Mouse (Mus musculus) frontal cortex, postnatal 14 days (tissue): ENCODE results near the gene Olfr1392.
"Not testable (repeated sequence)": the region's sequence is repeated elsewhere in the genome, so short reads cannot be mapped to it uniquely, and the experiment has no call there.

Experiments
- DNase-seq, 2 experiments: peaks; one replicate each; pipeline ENCODE4 v3.0.0; 2022; ENCODE audit warnings: low spot score in 2 of 2

The Olfr1392 gene

DNA sequence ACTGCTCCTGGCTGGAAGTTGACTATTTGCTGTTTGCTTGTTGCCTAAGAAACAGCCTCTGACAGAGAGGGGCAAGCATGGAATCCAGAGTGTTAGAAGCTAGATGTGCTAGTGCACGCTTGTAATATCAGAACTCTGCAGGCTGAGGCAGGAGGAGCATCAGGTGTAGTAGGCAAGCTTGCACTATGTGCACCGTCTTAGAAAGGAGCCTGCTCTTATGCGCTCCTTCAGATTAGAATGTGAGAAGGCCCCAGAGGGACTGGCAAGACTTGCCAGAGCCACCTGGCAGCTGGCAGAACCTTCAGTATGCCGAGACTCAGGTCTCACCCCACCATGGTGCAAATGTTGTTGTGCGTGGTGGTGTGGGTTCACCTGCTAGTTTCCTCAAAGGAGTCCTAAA is 33.0 kb upstream of the Olfr1392 start:
- no peak for DNase-seq

DNA sequence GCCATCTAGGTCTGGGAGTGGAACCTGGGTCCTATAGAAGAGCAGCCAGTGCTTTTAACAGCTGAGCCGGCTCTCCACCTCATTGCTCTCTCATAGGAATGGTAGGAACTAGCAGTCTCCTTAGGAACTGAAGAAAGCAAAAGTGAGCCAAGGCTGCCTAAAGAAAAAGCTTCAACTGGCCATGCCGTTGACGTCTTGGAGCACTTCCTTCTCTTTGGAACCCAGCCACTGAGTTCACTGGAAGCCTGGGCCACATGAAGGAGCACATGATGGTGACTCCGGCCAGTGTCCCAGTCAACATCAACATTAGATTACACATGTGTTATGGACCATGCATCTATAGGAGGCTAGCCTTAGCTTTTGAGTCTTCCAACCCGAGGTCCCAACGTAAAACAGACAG is 32.0 kb upstream of the Olfr1392 start:
- DNase-seq = no peak

DNA sequence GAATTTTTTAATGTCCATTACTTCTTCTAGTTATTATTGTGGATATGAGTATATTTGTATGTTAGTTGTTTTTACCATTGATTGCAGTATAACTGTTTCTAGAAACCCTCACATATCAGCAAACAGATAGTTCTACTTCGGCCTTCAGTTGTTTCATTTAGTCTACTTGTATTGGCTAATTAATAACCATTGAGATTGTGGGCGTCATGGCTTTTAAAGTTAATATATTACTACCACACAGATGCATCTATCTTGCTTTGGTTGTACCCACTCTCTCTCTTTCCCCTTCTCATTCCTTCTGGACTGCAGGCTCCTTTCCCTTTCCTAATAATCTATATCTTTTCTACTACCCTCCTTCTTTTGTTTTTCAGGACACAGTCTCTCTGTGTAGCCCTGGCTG is 25.8 kb upstream of the Olfr1392 start:
- no peak for DNase-seq

DNA sequence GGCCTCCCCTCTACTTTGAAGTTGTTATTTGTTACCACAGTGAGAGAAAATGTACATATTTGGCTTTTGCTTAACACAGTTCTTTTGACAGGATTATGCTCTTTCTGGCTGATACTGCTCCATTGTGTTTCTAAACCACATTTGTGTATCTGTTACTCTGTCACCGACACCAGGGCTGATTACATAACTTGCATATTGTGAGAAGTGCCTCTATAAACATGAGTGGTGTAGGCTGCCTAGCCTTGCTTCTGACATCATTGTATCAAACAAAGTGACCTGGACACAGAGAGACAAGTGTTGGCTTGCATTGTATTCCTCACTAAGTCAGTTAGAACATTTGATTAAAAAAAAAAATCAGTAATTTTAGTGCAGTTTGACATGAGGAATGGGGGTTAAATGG is 25.3 kb upstream of the Olfr1392 start:
- DNase-seq = no peak

DNA sequence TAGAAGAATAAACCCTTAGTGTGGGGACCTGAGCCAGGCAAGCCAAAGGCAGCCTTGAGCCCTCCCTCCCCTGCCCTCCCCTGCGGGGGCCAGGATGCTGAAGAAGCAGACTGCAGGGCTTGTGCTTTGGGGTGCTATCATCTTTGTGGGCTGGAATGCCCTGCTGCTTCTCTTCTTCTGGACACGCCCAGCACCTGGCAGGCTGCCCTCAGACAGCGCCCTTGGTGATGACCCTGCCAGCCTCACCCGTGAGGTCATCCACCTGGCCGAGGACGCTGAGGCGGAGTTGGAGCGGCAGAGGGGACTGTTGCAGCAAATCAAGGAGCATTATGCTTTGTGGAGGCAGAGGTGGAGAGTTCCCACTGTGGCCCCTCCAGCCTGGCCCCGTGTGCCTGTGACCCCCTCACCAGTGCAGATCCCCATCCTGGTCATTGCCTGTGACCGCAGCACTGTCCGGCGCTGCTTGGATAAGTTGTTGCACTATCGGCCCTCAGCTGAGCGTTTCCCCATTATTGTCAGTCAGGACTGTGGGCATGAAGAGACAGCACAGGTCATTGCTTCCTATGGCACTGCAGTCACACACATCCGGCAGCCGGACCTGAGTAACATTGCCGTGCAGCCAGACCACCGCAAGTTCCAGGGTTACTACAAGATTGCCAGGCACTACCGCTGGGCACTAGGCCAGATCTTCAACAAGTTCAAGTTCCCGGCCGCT is 24.3 kb upstream of the Olfr1392 start:
- no peak for DNase-seq

DNA sequence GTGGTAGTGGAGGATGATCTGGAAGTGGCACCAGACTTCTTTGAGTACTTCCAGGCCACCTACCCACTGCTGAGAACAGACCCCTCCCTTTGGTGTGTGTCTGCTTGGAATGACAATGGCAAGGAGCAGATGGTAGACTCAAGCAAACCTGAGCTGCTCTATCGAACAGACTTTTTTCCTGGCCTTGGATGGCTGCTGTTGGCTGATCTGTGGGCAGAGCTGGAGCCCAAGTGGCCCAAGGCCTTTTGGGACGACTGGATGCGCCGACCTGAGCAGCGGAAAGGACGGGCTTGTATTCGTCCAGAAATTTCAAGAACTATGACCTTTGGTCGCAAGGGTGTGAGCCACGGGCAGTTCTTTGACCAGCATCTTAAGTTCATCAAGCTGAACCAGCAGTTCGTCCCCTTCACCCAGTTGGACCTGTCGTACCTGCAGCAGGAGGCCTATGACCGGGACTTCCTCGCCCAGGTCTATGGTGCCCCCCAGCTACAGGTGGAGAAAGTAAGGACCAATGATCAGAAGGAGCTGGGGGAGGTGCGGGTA is 23.7 kb upstream of the Olfr1392 start:
- no peak for DNase-seq

DNA sequence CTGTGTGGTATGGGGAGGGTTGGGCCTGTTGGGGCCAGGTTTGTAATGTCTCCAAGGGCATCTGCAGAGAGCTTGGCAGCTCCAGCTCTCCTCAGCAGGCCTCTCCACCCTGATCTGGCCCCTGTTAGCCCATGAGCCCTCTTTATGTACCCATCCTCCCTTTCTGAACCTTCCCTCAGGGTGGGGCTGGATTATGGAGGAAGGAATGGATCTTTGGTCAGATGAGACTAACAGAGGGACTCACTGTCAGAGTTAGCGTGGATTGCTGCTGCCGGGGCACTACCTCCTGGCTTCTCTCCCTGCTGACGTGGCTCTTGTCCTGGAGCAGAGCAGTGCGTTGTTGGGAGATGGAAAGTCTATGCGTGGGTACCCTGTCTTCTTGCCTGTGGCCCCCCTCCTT is 22.8 kb upstream of the Olfr1392 start:
- no peak for DNase-seq

DNA sequence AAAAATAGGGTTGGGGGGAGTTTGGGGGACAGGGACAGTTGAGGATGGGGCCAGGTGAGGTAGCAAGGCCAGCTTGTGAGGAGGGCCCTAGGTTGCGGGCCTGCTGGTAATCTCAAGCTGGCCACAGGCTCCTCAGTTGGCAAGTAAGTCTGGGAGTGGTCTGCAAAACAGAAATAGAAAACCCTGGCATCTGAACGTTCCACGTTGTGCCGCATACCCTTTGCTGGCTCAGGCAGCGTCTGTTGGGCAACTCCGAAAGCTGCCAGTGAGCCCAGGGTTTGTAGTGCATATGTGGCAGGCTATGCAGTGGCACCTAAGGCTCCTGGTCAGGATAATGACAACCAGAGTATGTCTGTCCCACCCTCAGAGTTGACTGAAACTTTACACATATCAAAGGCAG is 21.9 kb upstream of the Olfr1392 start:
- no peak for DNase-seq

DNA sequence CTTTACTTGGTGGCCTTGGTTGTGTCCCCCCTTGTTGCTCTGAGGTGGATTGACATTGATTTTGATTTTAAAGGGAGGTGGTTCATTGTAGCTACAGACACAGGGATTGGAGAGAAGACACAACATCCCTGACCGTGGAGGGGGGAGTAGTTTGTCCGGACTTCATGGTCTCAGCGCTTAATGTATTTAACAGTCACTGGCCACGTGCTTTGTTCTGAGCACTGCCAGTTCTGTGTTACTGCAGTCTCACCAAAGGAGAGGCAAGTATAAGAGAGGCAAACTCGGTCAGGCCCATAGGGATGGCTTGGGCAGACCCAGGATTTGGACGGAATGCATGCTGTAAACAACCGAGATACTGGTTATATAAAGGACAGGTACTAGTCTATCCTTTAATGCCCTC is 21.0 kb upstream of the Olfr1392 start:
- no peak for DNase-seq

DNA sequence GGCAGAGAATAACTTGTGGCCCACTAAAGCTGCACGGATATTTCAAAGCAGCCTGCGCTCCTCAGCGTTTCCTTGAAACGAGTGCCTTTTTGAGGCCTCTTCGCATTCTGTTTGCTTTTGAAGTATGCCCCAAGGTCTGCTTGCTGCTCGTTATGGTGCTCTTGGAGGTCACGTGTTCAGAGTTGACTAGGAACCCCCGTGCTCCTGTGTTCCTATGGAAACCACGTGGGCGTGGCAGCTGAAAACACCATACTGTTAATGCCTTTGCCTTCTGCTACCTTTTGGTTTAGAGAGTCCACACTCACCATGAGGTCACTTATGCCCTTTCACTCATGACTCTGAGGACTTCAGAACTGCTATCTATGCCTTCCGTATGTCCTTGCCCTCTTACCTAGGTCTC is 20.5 kb upstream of the Olfr1392 start:
- DNase-seq = no peak

DNA sequence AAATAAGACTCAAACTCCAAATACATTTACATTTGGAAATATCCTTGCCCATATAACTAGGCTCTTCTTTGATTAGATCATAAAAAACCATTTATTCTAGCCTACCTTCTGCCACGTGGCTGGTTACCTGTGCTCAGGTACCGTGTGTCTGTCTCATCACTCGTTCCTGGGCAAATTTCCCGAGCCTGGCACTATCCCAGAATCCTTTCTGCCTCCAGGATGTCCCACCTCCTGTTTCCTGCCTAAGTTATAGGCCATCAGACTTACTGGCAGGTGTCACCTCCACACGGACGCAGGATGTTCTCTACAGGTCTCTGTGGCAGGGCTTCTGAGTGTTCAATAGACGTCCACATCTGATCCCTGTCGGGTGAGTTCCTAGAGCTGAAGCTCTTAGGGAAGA is 20.0 kb upstream of the Olfr1392 start:
- no peak for DNase-seq

DNA sequence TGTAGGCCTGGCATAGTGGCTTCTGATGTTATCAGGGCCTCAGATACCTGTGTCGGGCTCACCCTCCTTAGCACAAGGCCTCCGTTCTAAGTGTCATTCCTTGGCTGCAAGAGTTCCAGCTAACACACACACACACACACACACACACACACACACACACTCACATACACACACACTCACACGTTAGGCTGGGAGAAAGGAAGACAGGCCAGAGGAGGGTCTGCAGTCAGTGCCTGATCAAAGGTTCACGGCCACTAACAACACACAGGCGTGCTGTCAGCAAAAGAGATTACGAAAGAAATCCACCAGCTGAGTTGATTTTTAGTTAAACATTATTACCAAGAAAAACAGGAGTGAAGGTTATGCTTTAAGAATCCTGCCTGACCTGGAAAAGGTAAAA is 18.4 kb upstream of the Olfr1392 start:
- DNase-seq = no peak

DNA sequence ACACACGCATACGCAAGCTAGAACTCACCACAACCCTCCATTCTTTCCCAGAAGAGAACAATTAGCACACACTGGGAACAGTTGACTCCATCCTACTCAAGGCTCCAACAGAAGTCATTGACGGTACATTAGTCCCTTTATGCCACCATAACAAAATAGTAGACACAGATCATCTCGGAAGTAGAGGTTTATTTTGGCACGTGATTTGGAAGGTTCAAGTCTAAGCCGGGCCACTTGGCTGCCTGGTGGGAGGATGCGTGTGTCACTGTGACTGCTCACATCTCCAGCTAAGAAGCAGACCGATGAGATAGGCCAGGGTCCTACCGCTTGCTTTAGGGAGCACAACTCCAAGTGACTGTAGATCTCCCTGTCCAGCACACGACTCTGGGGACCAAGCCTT is 17.8 kb upstream of the Olfr1392 start:
- DNase-seq = no peak

DNA sequence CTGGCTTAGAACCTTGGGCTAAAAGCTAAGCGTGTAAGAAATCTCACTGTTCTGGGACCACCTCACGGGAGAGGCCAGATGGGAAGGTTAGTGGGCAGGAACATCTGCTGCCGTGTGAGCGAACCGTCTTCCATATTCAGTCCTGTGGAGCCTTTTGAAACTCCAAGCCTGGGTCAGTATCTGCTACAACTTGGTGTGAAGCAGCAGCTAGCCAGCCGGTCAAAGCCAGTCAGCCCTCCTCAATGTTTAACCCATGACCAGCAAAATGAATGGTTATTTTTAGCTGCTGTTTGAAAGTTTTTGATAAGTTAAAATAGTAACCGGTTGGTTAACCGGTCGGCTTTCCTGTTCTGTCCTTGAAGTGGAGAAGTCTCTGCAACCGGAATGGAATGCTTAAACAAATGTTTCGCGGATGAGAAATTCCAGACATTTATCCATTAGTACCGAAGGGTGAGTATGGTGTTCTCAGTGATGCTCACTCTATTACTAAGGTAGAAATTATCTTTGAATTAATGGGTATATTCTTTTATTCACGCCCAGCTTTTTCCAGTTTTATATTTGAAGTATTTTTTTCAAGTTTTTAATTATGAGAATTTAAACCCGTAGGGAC is 17.0 kb upstream of the Olfr1392 start:
- no peak for DNase-seq

DNA sequence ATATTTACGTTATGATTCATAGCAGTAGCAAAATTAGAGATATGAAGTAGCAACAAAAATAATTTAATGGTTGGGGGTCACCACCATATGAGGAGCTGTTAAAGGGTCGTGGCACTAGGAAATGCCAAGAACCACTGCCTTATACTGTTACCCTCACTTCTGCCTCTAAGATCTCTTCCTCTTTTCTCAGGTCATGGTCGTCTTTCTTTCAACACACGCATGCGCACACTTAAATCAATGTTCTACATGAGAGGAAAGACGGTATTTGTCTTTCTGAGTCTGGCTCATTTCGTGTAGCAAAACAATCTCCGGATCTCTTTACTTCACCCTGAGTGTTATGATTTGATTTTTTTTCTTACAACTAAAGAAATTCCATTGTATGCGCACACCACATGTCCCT is 15.3 kb upstream of the Olfr1392 start:
- DNase-seq = no peak

DNA sequence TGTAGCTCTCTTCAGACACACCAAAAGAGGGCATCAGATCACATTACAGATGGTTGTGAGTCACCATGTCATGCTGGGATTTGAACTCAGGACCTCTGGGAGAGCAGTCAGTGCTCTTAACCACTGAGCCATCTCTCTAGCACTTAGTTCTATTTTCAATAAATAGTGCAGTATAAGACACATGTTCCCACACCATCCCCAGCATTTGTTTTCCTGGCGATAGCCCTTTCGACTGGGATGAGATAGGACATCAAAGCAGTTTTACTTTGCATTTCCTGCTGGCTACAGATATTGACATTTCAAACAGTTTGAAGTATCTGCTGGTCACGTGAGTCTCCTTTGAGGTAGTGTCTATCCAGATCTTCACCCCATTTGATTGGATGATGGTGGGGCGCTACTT is 14.7 kb upstream of the Olfr1392 start:
- DNase-seq = no peak

DNA sequence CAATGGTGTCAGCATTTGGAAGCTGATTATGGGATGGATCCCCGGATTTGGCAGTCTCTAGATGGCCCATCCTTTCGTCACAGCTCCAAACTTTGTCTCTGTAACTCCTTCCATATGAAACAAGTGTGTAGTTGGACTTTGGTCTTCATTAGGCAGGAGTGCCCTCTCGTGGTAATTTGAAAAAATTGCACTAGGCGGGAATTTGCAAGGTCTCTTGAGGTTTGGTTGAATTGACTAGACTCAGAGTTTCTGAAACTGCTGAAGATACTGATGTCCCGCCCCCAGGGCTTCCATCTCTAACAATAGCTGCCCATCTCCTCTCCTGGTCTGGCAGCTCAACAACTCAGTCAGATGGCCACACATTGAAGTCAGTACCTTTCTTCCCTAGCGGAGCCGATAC is 13.7 kb upstream of the Olfr1392 start:
- no peak for DNase-seq

DNA sequence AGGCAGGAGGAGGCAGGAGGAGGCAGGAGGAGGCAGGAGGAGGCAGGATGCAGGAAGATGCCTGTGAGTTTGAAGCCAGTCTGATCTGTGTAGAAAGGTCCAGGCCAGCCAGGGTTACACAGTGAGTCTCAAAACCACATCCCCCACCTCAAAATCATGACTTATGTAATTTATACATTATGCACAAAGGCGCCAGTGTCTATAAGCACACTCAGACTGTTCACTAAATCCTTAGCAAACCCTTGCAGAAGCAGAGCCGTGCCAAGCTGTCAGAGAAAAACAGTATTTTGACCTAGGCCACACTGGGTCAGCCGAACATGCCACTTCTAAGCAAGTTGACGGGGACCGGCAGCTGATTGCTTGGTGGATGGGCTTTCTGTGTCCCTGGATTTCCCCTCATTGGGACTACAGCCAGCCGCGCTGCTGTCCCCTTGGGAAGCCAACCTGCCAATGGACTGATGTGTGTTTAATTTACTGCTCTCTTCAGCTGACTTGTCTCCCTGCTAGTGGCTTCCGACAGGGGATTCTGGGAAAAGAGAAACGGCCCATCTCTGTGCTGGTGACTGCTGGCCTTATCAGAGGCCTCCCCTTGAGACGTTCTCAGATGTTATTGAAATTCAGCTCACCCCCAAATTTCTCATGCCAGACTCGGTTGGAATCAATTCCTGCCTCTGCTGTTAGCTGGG is 11.1 kb upstream of the Olfr1392 start:
- no peak for DNase-seq

DNA sequence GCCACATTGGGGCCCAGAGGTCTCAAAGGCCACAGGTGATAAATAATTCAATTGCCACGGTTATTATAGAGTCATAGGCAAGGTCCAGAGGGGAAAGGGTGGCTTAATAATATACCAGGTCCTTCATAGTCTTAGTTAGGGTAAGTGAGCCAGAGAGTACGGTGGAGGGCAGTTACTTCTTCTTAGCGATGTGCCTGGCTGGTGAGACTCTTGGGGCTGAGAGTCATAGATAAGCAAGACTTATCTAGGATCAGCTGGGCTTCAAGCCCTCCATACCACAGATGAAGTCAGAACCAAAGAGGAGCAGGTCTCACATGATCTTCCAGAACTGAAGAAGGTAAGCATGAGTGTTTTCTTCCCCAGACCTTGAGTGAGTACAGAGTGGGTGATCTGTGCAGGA is 6.9 kb upstream of the Olfr1392 start, which contains the start of gene Olfr1393:
Gene Olfr1393, plus strand, starts transcription at position 83 of the 400 bp plus-strand sequence.
- DNase-seq = no peak

DNA sequence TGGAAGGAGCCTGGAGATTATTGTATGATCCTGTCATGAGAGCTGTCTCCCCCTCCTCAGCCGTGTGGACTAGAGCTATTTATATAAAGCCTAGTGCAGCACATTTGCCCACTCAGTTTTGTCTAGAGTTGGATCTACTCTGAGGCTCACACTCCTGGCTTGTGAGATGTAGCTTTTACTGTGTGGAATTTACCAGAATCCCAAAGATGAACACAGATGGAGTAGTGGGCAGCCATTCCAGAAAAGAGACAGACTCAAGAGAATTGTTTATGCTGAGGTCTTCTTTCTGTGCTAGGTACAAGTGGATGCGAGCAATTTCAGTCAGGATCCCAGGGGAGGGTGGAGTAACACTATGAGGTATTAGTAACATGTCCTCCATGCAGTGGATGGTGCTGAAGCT is 2.2 kb downstream of the Olfr1392 start:
- DNase-seq = no peak

DNA sequence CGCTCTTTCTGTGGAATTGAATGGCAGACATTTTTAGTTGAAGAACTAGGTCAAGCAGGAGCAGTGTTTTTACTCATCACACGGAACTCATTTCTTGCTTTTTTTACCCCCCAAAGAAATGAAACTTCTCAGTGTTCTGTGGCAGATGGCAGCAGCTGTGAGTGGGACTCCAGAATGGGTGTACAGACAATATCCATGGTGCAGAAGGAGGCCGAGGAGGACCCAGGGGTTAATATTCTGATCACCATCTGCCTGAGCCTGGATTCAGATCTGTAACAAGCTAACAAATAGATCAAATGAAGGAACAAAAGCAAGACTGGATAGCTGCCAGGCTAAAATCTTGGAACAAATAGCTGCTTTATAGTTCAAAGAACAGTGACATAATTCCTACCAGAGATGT is 7.7 kb downstream of the Olfr1392 start:
- no peak for DNase-seq

DNA sequence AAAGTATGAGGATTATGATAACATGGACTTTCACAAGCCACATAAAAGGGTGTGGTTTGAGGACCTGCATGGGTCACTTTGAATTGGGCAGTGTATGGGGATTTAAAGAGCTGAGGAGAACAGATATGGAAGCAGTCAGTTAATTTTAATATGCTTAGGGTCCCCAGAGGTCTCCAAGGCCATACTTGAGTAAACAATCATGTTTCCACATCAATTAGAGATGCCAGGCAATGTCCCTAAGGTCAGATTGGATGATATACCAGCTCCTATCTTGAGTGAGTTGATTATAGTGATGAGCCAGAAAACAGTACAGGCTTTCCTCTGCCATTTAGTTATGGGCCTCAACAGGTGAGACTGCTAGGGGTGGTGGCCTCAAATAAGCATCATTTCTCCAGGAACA is 19.4 kb downstream of the Olfr1392 start, which contains the start of gene Olfr10:
Gene Olfr10, plus strand, starts transcription at position 301 of the 400 bp plus-strand sequence.
- DNase-seq = no peak

DNA sequence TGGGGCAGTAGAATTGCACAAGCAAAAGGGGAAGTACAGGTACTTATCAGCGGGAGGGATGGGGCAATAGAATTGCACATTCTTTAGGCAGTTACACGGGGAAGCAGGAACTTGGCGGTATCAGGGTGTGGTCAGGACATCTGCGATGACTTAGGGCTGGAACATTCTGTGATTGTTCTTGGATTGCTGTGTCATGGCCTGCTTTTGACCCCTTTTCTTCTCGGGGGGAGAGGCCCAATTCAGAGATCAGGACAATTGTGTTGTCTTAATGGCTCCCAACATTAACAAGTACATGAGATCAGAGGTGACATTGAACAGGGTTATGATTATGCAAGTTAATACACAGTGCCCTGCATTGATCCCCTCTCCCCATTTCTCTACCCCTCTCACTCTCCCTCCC is 23.5 kb downstream of the Olfr1392 start:
- DNase-seq = not testable (repeated sequence)
